Mouse (Mus musculus) lung, adult 2 months (tissue): Measurements from ENCODE around the gene Purb.

Experiments used
- CTCF ChIP-seq: fragments of 200-500 bp; IDR thresholded peaks from 2 replicates; pipeline ENCODE4 v1.5.1; 2011; ENCODE audit warnings: mild to moderate bottlenecking, low read length, control low read depth; ENCODE audit not compliant: insufficient read depth
- POLR2A ChIP-seq: fragments of 200-500 bp; IDR thresholded peaks from 2 replicates; pipeline ENCODE4 v1.6.1; 2011; ENCODE audit warnings: low read depth, mild to moderate bottlenecking, control low read depth, low read length, borderline replicate concordance; ENCODE audit errors: extremely low read depth

- TF ChIP-seq CTCF: no peak
- peak; percentile 56; the same call in 1 of the 2 replicates for TF ChIP-seq POLR2A
Measured at GRCm38 (mm10) chr11:6520507-6521173, 44.9 kb upstream of the Purb start, which contains the start of gene Myo1g.
